Mouse (Mus musculus) thymus, adult 2 months (tissue): ENCODE measurements at regions not wholly inside any gene's neighbourhood (a gene's known extent, or its start where the extent isn't known, plus 50 kb on each side); places are given as distances from the start of the nearest gene placed in this dataset.

ENCODE experiments used
- CTCF ChIP-seq: fragments of 200-500 bp; IDR thresholded peaks from 2 replicates; pipeline ENCODE4 v1.5.1; 2012; ENCODE audit warnings: mild to moderate bottlenecking, control low read depth, low read length, moderate library complexity, borderline replicate concordance; ENCODE audit not compliant: control insufficient read depth, poor library complexity, insufficient read depth; ENCODE audit errors: extremely low read depth
- POLR2A ChIP-seq: fragments of 200-500 bp; IDR thresholded peaks from 2 replicates; pipeline ENCODE4 v1.6.1; 2012; ENCODE audit warnings: mild to moderate bottlenecking, low read length, control low read depth, moderate library complexity; ENCODE audit not compliant: control insufficient read depth, poor library complexity, insufficient read depth; ENCODE audit errors: extremely low read depth

- TF ChIP-seq CTCF = no peak
- no peak for TF ChIP-seq POLR2A
Observed at GRCm38 (mm10) chr4:56411024-56411636, 328.7 kb upstream of the Gm26657 start.
